Mouse (Mus musculus) lung, embryonic 14.5 days (tissue): ENCODE measurements around the gene Nol9. TPM values are rescaled to one million over a fixed set of nuclear protein-coding genes. Genes with fewer than 3 reads are reported as not detected.

Experiments used
- ATAC-seq: fragments of 200-750 bp; cut with Nextera tagmentation; 2 replicates; pipeline ENCODE4 v1.8.0; 2017; ENCODE audit warnings: mild to moderate bottlenecking, moderate TSS enrichment, moderate library complexity; ENCODE audit not compliant: insufficient read depth
- DNase-seq: peaks from one replicate; pipeline ENCODE4 v3.0.0-alpha.2; 2015
- H3K27ac ChIP-seq: fragments of 300-500 bp; sonication (generic); 2 replicates; pipeline ENCODE4 v1.5.1; 2014; ENCODE audit warnings: low read depth, mild to moderate bottlenecking, moderate library complexity
- H3K27me3 ChIP-seq: fragments of 300-500 bp; sonication (generic); 2 replicates; pipeline ENCODE4 v1.6.1; 2014; ENCODE audit warnings: low read length, control low read depth; ENCODE audit not compliant: insufficient read depth
- H3K36me3 ChIP-seq: fragments of 300-500 bp; sonication (generic); 2 replicates; pipeline ENCODE4 v1.6.1; 2014; ENCODE audit warnings: control low read depth; ENCODE audit not compliant: insufficient read depth
- H3K4me1 ChIP-seq: fragments of 300-500 bp; sonication (generic); 2 replicates; pipeline ENCODE4 v1.6.1; 2014; ENCODE audit warnings: antibody characterized with exemption, control low read depth; ENCODE audit not compliant: insufficient read depth
- H3K4me2 ChIP-seq: fragments of 300-500 bp; sonication (generic); 2 replicates; pipeline ENCODE4 v1.6.1; 2014; ENCODE audit warnings: mild to moderate bottlenecking
- H3K4me3 ChIP-seq: fragments of 300-500 bp; sonication (generic); 2 replicates; pipeline ENCODE4 v1.5.1; 2014; ENCODE audit warnings: low read depth, low read length
- H3K9ac ChIP-seq: fragments of 300-500 bp; sonication (generic); 2 replicates; pipeline ENCODE4 v1.6.1; 2014
- H3K9me3 ChIP-seq: fragments of 300-500 bp; sonication (generic); 2 replicates; pipeline ENCODE4 v1.6.1; 2016; ENCODE audit warnings: low read depth, low read length, control low read depth
- CTCF ChIP-seq: IDR thresholded peaks from 2 replicates; pipeline ENCODE4 v1.5.1; 2016; ENCODE audit warnings: antibody characterized with exemption, low read depth
- WGBS: fragments of 180-500 bp; shearing (Covaris S2); extraction: QIAGEN DNeasy Blood & Tissue Kit; methylation state at CpG from one replicate; pipeline ENCODE4 v1.1.7; 2014; 5-methylcytosine and 5-hydroxymethylcytosine counted together
- polyA plus RNA-seq: library from polyadenylated mRNA; unstranded; fragments of >200 nt; fragmentation: Nextera tagmentation; extraction: Ambion mirVana; gene quantifications from 2 replicates; pipeline ENCODE4 v1.2.1, GENCODE M21; 2014

Gene Nol9
- polyA plus RNA-seq, 1 experiment from 2014 or later: 42.9 TPM

- Histone ChIP-seq H3K4me3 (no peak overlapping the region), H3K9me3 (no peaks in the 10 kb centered on the region), H3K27me3 (no peaks in the 10 kb centered on the region), H3K4me2 (no peak overlapping the region), H3K27ac (no peak overlapping the region), H3K9ac (no peak overlapping the region), H3K4me1 (peaks cover 22% of the 10 kb centered on the region), H3K36me3 (no peaks in the 10 kb centered on the region)
- WGBS: 76% methylated on average over 6 of the region's 6 CpGs
- DNase-seq: no peak
- ATAC-seq: no peak
- TF ChIP-seq CTCF: peak; percentile 19; the same call in 1 of the 2 replicates
These were observed 33.0 kb upstream of the Nol9 start for GRCm38 (mm10) chr4:152006137-152006536.

- ATAC-seq (no peak), DNase-seq (no peak)
- no peak overlapping the region for H3K4me2 ChIP-seq
- H3K9me3 ChIP-seq: no peaks in the 10 kb centered on the region
- no peak overlapping the region for H3K4me3 ChIP-seq
- TF ChIP-seq CTCF: no peak
- 0 out of 2 replicates have a peak, but pooled peaks cover 2% of the 10 kb centered on the region for H3K36me3 ChIP-seq
- 39% methylated on average over 3 of the region's 3 CpGs for WGBS
- peak overlapping the region; percentile 95; the same call in 1 of the 2 replicates for H3K27ac ChIP-seq
- H3K27me3 ChIP-seq: no peaks in the 10 kb centered on the region
- peaks cover 29% of the 10 kb centered on the region for H3K4me1 ChIP-seq
- H3K9ac ChIP-seq: no peak overlapping the region
These were observed 32.3 kb upstream of the Nol9 start for GRCm38 (mm10) chr4:152006812-152007211.

DNA sequence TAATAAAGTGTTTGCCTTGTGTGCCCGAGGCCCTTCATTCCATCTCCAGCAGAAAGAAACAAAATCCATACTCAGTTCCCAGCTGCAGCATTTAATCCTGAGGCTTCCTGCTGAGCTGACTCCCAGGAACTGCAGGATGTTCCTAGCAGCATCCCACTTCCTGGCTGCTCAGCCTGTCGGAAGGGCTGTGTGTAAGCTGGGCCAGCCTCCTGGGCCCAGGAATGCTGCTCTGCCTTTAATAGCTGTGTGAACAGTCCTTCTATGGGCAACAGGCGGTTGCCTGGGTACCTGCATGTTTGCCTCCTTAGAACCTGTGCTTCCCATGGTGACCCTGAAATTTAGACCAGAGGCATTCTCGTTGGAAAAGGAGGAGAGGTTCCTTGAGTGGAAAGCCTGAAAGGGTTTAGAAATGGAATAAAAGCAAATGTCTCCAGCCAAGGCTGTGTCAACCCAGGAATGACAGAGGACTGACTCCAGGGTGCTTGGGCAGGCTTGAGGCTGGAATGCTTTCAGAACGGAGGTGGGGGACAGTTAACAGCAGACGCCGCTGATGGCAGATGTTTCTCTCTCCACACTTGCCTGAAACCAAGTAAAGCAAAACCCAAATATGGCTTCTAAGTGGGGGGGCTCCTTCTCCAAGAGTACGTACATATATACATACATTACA lies 31.5 kb upstream of the Nol9 start:
- TF ChIP-seq CTCF: no peak
- Histone ChIP-seq H3K36me3 (peaks cover 9% of the 10 kb centered on the region; the same call in 1 of the 2 replicates), H3K4me1 (peaks cover 29% of the 10 kb centered on the region), H3K9me3 (no peaks in the 10 kb centered on the region), H3K4me2 (peak overlapping the region; percentile 100), H3K4me3 (peak overlapping the region; percentile 79), H3K27me3 (no peaks in the 10 kb centered on the region), H3K27ac (peak overlapping the region; percentile 95), H3K9ac (peak overlapping the region; percentile 67)
- WGBS: 3% methylated on average over 8 of the region's 8 CpGs
- no peak for ATAC-seq
- peak; percentile 66 for DNase-seq

DNA sequence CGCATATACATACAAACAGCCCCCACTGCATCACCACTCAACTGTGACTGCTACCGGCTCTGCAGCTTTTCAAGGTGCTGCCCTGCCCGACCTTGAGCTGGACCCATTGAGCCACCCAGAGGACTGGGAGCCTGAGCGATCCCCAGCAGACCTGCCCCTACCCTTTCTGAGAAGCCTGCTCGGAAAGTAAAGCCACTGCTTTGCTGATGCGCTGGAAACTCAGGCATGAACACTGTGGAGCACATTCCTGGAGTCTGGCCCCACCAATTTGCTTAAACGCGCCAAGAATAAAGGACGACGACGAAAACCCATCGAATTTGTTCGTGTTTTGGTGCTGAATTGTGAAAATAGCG lies 31.0 kb upstream of the Nol9 start:
- Histone ChIP-seq H3K9ac (peak overlapping the region; percentile 67), H3K4me2 (peak overlapping the region; percentile 100), H3K4me1 (peaks cover 29% of the 10 kb centered on the region), H3K27ac (peak overlapping the region; percentile 95), H3K27me3 (no peaks in the 10 kb centered on the region), H3K4me3 (peak overlapping the region; percentile 79), H3K9me3 (no peaks in the 10 kb centered on the region), H3K36me3 (peaks cover 9% of the 10 kb centered on the region; the same call in 1 of the 2 replicates)
- DNase-seq (no peak), ATAC-seq (peak; percentile 3; the same call in 1 of the 2 replicates)
- TF ChIP-seq CTCF: no peak
- WGBS: under 1% methylated on average over 14 of the region's 14 CpGs

GRCm38 (mm10) chr4:152008622-152009075 lies 30.5 kb upstream of the Nol9 start, which contains the start of gene Klhl21:
Klhl21 (plus strand) TSS chr4:152008803.
- peak within 1 kb of the TSS; percentile 67 for H3K9ac ChIP-seq
- DNase-seq: peak; percentile 98
- under 1% methylated on average over 45 of the region's 45 CpGs for WGBS
- no peaks in the 10 kb centered on the region for H3K9me3 ChIP-seq
- peak within 1 kb of the TSS; percentile 100 for H3K4me2 ChIP-seq
- no peak for TF ChIP-seq CTCF
- H3K4me1 ChIP-seq: peaks cover 29% of the 10 kb centered on the region
- no peaks in the 10 kb centered on the region for H3K27me3 ChIP-seq
- peak within 1 kb of the TSS; percentile 95 for H3K27ac ChIP-seq
- ATAC-seq: peak; percentile 90
- H3K4me3 ChIP-seq: peak within 1 kb of the TSS; percentile 79
- peaks cover 12% of the 10 kb centered on the region; the same call in 1 of the 2 replicates for H3K36me3 ChIP-seq

GRCm38 (mm10) chr4:152009076-152010051 lies 29.8 kb upstream of the Nol9 start:
- Histone ChIP-seq H3K27me3 (no peaks in the 10 kb centered on the region), H3K27ac (peak overlapping the region; percentile 95), H3K4me1 (peaks cover 29% of the 10 kb centered on the region), H3K4me3 (peak overlapping the region; percentile 79), H3K36me3 (peaks cover 19% of the 10 kb centered on the region), H3K4me2 (peak overlapping the region; percentile 100), H3K9me3 (no peaks in the 10 kb centered on the region), H3K9ac (peak overlapping the region; percentile 67)
- WGBS: under 1% methylated on average over 111 of the region's 115 CpGs
- peak; percentile 91 for DNase-seq
- peak; percentile 84 for ATAC-seq
- TF ChIP-seq CTCF: no peak
